In the genomic region with DNA sequence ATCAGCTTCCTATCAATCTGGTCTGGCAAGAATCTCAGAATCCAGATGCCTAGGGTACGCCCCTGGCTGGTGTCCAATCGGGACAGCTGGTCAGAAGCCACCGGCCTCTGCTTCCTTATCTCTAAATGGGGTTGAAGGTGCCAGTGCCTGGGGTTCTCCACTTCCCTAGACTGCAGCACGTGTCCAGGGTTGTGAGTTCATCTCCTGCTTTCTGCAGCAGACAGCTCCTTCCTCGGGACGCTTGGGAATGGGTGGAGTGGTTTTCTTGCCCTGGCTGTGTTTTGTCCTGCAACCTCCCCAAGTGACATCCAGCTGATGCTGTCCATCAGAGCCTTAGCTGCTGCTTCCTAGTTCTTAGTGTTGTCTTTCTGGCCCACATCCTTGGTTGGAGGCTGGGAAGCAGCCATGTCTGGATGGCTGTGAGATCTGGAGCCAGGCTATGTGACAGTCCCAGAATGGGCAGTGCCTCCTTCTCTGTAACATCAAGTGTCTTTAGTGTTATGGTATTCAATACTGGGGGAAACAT, we compare ENCODE assay signal across 22 mouse cellular contexts.
DNase-seq lines count a peak whose midpoint lies in the region; TF ChIP-seq lines count a peak whose summit lies in the region.
"Had no signal": no experiment of that assay in that cellular context is flagged by ENCODE, and none has a peak within 500 bp of the region (broad histone marks: within the 10 kb centered on the region; RNA-seq: fewer than 3 reads in every experiment).

No protein-coding gene starts in this region.

- H3K36me3 ChIP-seq in kidney, adult 2 months (ENCODE audit: control insufficient read depth, insufficient read depth, low read length) = no peaks in the 10 kb centered on the region
- H3K36me3 ChIP-seq: embryonic facial prominence, embryonic 15.5 days; forebrain, embryonic 10.5 days; limb, embryonic 13.5 days; liver, embryonic 13.5 days; lung, embryonic 15.5 days had no signal

- DNase-seq in gastrocnemius, postnatal 25 days = peak; percentile 29
- DNase-seq in gastrocnemius, adult 18-20 months (ENCODE audit: low spot score) = no peak
- peak; percentile 23 for DNase-seq in kidney, adult 2 months
- DNase-seq in kidney, adult 18-20 months = no peak
- peak; percentile 24 for DNase-seq in right cerebral cortex, postnatal 4 days
- DNase-seq in right cerebral cortex, postnatal 10 days (ENCODE audit: low spot score in 2 of 2) = no peak
- DNase-seq in cerebellum, adult 2 months = no peak
- DNase-seq: adrenal gland, postnatal 25 days; cerebellum, adult 11-12 months; cerebellum, postnatal 25 days; forebrain, postnatal 0 days; liver, embryonic 13.5 days; midbrain, embryonic 14.5 days; retina, postnatal 1 day; spleen, adult 18-20 months had no signal

- no peak overlapping the region for H3K27ac ChIP-seq in kidney, adult 2 months (ENCODE audit: insufficient read depth, low read depth, low read length)
- H3K27ac ChIP-seq in cerebellum, adult 2 months (ENCODE audit: insufficient read depth, low read length) = no peak overlapping the region
- H3K27ac ChIP-seq: embryonic facial prominence, embryonic 15.5 days; forebrain, embryonic 10.5 days; hindbrain, postnatal 0 days; kidney, postnatal 0 days; limb, embryonic 13.5 days; liver, embryonic 13.5 days; lung, embryonic 15.5 days had no signal

- no peaks in the 10 kb centered on the region for H3K4me1 ChIP-seq in kidney, adult 2 months (ENCODE audit: control insufficient read depth, insufficient read depth, low read length)
- H3K4me1 ChIP-seq in cerebellum, adult 2 months (ENCODE audit: control insufficient read depth, insufficient read depth, low read length) = no peaks in the 10 kb centered on the region
- H3K4me1 ChIP-seq: liver, embryonic 13.5 days had no signal

- no peaks in the 10 kb centered on the region for H3K27me3 ChIP-seq in kidney, adult 2 months (replicated peaks; ENCODE audit: control insufficient read depth, insufficient read depth, low read length)
- H3K27me3 ChIP-seq in cerebellum, adult 2 months (ENCODE audit: control insufficient read depth, insufficient read depth, low read length) = no peaks in the 10 kb centered on the region
- H3K27me3 ChIP-seq: CH12.LX; embryonic facial prominence, embryonic 15.5 days; liver, embryonic 13.5 days; lung, embryonic 15.5 days had no signal

- no peak for TF ChIP-seq CTCF in kidney, adult 2 months (conservative IDR thresholded peaks at IDR 0.05; ENCODE audit: insufficient read depth, insufficient read length, low read depth, low read length)
- no peak for TF ChIP-seq CTCF in cerebellum, adult 2 months (IDR thresholded peaks at IDR 0.05; ENCODE audit: borderline replicate concordance, insufficient read depth, low read depth, low read length)

- H3K4me3 ChIP-seq in kidney, adult 2 months (ENCODE audit: insufficient read depth, low read depth, low read length) = no peak overlapping the region
- no peak overlapping the region for H3K4me3 ChIP-seq in cerebellum, adult 2 months (replicated peaks; ENCODE audit: insufficient read depth, low read depth, low read length)
- H3K4me3 ChIP-seq: embryonic facial prominence, embryonic 15.5 days; forebrain, embryonic 10.5 days; limb, embryonic 13.5 days; liver, embryonic 13.5 days; lung, embryonic 15.5 days had no signal

- no peak for TF ChIP-seq POLR2A in kidney, adult 2 months (IDR thresholded peaks at IDR 0.05; ENCODE audit: low read depth, low read length)
- TF ChIP-seq POLR2A in cerebellum, adult 2 months (IDR thresholded peaks at IDR 0.05; ENCODE audit: borderline replicate concordance, insufficient read depth, low read length) = no peak

- WGBS in kidney, adult 2 months = 54% methylated on average over 6 of the region's 6 CpGs
- WGBS in cerebellum, adult 2 months = 31% methylated on average over 6 of the region's 6 CpGs

Comparison
In these comparisons a context has a peak if more than half of its experiments do, and no peak if none do; other contexts are left out.
1. DNase-seq: peak in gastrocnemius, postnatal 25 days (single experiment), kidney, adult 2 months (single experiment) and right cerebral cortex, postnatal 4 days (single experiment); none in gastrocnemius, adult 18-20 months (single experiment), kidney, adult 18-20 months (single experiment), right cerebral cortex, postnatal 10 days (0 of 2) and cerebellum, adult 2 months (0 of 2).